Mouse (Mus musculus) urinary bladder, postnatal 4 days (tissue): ENCODE data around the gene Rgma.

Experiments
- DNase-seq, 2 experiments: peaks; one replicate each; pipeline ENCODE4 v3.0.0; 2021 to 2022; ENCODE audit warnings: low spot score in 2 of 2

Gene Rgma

DNA sequence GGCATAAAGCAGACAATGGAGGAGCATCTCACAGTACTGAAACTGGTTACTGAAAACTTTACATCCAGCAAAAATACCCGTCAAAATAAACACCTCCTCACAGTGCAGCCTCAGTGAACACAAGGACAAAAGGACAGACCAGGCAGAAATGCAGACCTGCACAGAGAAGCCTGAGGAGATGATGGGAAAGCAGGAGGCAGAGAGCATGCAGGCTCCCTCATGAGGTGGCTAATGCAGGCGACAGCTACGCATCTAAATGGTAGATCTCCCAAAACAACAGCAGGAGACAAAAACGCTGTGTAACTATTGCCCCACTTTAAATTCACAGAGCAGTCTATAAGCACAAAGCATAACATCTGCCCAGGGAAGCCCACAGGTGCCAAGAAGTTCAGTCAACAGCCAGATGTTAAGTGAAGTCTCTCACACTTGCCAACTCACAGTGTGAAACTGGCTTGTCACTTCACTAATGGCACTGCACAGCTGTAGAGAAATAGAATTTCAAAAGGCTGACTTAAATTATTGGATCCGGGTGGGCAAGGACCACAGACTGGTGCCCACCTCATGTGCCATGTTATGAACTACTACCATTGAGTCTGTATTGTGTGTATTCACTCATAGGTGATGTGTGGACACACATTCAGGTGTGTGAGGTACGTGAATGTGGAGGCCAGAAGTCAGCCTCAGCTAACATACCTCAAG, 58.5 kb downstream of the Rgma start:
- DNase-seq = no peak

DNA sequence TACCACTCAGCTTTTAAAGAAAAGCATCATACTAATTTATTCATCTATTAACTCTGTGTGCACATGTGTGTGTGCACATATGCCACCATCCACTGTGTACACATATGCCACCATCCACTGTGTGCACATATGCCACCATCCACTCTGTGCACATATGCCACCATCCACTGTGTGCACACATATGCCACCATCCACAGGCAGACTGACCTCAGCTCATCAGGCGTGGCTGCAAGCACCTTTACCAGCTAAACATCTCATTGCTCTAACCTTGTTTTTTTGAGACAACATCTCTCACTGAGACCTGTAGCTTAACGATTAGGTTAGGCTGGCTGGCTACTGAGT, 59.0 kb downstream of the Rgma start:
- DNase-seq = no peak

DNA sequence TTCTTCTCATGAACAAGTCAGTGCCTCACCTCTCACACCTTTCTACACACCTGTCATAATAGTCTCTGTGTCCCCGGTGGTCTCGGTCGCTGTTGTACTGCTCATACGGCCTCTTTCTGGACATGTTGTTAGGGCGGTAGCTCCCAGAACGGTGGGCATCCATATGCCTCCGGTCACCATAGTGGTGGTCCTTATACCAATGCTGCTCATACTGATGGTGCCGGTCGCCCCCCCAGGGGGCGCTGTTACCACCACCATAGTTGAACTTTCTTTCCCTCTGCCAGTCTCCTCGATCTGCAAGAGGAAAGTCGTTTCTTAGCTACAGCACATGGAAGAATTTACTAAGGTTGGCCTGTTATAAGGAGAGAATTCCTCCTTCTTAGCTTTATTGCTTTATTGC, 60.4 kb downstream of the Rgma start:
- DNase-seq = no peak

DNA sequence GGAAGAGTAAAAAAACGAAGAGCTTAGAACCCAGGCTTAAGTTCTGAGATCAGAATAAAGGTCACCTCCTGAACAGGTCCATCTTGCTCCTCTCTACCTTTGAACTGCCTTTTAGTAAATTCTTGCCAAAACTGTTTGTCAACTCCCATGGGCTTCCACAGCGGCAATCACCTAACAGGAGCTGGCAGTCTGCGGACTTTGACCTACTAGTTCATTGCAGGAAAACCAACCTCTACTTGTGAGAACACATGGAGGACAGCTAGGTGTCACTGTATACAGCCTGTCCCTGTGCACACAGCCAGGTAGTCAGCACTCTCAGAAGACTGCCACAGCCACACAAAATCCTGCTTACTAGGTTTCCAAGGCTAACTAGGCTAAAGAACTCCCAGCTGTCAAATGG, 66.5 kb downstream of the Rgma start:
- DNase-seq = no peak

DNA sequence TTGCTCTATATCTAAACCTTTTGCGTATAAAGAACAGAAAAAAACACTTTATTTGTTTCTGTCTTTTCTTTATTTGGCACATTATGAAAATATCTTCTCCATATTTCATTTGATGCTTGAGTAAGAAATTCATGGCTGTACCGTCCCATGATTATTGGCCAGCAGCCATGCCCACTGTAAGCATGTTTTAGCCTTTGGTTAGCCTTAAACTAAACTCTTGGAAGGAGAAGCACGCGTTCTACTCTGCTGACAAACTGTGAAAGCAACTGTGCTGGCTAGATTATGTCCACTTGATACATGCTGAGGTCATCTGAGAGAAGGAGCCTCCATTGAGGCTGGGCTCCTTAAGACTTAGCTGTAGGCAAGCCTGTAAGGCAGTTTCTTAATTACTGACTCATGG, 66.9 kb downstream of the Rgma start:
- no peak for DNase-seq

DNA sequence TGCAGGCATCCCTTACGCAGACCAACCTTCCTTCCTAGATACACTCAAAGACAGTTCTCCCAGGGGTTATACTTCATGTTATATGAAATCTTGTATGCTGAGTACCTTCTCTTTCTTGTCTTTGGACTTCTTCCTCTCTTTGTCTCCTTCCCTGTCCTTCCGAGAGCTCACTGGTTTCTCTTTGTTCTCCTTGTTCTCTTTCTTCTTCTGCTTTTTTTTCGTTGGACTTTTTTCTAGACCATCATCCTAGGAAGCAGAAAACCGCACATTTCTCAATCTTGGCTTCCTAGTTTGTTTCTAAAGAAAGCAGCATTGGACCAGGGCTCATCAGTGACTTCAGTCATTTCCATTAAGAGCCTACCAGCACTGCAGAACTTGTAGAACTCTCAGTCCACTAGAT, 76.3 kb downstream of the Rgma start:
- DNase-seq = no peak

DNA sequence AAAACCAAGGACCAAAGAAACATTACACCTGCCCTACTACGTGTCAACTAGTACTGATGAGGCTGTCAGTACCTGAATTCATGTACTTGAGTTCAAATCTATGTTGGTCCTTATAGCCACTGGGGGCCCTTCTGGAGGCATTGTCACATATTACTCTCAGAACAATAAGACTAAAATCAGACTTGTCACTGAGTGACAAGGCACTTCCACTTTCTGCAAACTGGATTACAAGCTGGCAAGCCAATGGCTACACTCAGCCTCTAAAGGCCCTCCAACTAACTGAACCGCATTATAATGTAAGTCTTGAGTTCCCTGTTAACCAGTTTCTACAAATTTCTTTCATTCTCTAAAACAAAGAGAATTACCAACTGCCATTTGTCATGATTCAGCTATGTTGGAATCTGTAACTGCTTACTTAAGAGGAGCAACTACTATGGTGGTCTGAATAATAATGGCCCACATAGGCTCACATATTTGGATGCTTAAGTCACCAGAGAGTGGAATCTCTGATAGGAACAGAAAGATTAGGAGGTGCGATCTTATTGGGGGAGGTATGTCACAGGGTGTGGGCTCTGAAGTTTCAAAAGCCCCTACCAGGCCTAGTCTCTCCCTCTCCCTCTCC, 77.0 kb downstream of the Rgma start:
- DNase-seq = no peak

DNA sequence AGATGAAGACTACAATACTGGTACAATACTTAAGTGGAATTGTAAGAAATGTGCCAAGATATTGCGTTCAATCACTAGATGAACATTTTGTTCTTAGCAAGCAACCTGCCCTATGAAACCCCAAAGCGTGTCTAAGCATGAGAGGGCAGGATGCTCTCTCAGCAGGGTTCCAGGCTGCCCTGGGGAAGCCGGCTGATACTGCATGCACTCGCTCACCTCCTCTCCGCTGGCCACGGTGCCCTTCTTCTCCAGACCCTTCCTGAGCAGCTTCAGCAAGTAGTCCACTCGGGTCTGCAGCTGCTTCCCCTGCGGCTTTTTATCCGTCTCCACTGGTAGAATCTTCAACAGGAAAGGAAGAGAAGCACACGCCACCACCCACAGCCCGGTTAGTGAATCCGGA, 78.8 kb downstream of the Rgma start:
- DNase-seq = no peak

DNA sequence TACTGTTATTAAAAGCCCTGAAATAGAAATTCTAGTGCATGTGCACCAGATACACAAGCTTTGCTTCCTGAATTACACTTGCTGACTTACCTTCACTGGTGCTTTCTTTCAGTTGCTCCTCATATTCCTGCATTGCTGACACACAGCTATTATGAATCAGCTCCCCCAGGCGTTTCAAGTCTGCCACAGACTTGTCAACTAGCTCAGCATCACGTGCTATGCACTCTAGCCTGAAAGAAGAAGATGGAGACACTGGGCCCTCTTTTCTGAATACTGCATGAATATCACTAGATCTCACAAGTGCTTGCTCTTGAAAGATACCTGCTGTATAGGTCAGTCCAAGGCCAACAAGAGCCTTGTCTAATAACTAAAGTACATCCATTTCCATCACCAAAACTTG, 88.2 kb downstream of the Rgma start:
- no peak for DNase-seq

DNA sequence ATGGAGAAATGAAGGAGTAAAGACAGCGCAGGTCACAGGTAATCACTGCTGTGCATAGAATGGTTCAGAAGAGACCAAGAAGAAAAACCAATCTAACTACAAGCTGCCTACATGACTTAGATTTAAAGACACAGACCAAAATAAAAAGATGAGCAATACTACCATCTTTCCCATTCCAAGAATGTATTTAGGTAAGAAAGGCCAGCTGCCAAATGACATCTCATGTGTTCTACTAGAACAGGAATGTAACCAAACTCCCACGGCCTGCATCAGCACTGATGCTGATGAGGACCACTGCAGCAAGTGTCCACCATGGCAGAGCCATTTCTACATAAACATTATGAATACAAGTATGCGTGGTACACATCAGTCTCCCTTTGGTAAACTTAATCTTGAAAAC, 92.4 kb downstream of the Rgma start:
- no peak for DNase-seq
